Mouse (Mus musculus) thymus, postnatal 14 days (tissue): ENCODE results near the gene Mfsd8.
"Not testable (repeated sequence)": the region's sequence is repeated elsewhere in the genome, so short reads cannot be mapped to it uniquely, and the experiment has no call there.

ENCODE experiments used
- DNase-seq: peaks from one replicate; pipeline ENCODE4 v3.0.0; 2021

Gene Mfsd8

GRCm38 (mm10) chr3:40846473-40846956 lies at the start of gene Mfsd8:
Gene Mfsd8 (minus strand): TSS chr3:40846886.
- DNase-seq, result peak; percentile 96

DNA sequence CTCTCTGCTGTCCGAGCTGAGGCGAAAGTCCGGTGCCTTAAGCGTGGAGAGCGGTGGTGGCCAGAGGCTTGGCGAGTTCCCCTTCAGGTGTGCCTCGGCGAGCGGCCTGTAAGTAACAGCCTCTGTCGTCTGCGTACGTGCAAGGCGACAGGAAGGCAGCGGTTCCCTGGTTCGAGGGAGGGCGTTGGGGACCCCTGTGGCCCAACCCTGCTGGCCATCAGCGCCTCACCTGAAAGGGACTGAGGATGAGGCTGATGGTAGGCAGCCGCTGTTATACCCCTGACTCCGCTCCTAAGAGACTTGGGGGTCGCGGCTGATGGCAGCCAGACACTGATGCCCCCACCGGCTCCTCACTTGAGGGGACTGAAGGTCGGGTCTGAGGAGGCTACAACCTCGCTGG lies 47.6 kb upstream of the Mfsd8 start:
- DNase-seq, result peak; percentile 61

DNA sequence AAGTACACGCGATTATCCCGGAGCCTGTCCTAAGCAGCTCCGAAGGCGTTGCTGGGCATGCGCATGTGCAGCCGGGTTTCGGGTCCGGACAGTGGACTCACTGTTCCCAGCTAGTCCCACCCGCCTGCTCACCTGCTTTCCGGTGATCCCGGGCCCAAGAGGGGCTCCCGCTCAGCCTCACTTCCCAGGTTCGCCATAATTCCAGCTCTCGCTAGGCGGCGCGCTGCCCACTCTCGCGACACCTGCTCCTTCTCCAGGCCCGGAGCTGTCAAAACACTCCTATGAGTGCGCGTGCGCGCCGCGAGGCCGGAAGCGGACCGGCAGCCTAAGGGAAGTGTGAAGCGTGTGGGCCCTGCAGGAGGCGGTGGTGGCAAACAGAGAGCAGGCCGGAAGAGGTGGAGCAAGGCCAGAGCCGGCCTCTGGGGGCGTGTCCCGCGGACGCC lies 47.2 kb upstream of the Mfsd8 start:
- DNase-seq, result peak; percentile 98

DNA sequence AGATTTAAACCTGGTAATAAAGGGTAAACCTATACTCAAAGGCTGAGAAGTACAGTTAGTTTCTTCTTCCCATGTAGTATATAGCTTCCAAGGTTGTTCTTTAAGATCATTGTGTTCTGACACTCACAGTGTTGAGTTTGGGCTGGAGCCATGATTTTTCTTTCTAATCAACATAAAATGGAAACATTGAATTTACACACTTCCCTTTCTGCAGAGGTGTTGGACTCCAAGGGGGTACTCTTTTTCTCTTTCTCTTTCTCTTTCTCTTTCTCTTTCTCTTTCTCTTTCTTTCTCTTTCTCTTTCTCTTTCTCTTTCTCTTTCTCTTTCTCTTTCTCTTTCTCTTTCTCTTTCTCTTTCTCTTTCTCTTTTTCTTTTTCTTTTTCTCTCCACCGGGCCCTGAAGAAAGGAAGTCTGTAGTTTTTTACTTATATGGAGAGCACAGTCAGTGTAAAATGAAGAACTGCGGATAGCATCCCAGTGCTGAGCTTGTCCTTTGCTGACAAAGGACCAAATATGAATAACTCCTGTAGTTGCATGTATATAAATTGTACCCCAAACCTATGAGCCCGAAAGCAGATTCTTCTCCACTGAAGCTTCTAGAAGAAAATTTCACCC lies 6.5 kb upstream of the Mfsd8 start:
- not testable (repeated sequence) for DNase-seq

DNA sequence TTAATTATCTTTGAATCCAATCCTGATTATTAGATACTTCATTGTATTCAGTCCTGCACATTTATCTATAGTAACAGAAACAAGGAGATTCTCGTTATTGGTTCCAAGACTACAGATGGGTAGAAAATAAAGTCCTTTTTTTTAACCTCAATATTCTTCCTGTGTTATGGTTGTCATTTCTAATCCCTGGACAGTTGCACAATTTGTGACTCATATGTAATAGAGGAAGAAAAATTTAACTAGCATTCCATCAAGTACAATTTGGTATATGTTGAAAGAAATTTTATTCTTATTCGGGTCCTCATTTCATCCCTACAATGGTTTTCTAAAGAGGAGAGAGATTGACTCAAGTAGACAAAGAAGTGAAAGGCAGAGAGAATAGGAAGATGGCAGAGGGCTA lies 1.2 kb upstream of the Mfsd8 start:
- DNase-seq, result not testable (repeated sequence)

DNA sequence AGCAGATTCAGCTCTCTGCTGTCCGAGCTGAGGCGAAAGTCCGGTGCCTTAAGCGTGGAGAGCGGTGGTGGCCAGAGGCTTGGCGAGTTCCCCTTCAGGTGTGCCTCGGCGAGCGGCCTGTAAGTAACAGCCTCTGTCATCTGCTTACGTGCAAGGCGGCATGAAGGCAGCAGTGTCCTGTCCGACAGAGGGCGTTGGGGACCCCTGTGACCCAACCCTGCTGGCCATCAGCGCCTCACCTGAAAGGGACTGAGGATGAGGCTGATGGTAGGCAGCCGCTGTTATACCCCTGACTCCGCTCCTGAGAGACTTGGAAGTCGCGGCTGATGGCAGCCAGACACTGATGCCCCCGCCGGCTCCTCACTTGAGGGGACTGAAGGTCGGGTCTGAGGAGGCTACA lies 332 bp upstream of the Mfsd8 start:
- DNase-seq, result peak; percentile 71

DNA sequence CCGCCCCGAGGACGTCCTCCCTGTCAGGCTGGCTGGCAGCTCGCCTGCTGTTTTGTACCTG lies 101 bp upstream of the Mfsd8 start, which contains the start of gene Abhd18:
Gene Abhd18 (plus strand): TSS at position 14 of the 61 bp plus-strand sequence.
- DNase-seq, result not testable (repeated sequence)

GRCm38 (mm10) chr3:40845521-40845920 lies 1.2 kb downstream of the Mfsd8 start:
- DNase-seq, result peak; percentile 5

- no peak for DNase-seq
Observed at GRCm38 (mm10) chr3:40813275-40813674, 33.4 kb downstream of the Mfsd8 start.

- no peak for DNase-seq
Observed at GRCm38 (mm10) chr3:40809894-40810293, 36.8 kb downstream of the Mfsd8 start.

DNA sequence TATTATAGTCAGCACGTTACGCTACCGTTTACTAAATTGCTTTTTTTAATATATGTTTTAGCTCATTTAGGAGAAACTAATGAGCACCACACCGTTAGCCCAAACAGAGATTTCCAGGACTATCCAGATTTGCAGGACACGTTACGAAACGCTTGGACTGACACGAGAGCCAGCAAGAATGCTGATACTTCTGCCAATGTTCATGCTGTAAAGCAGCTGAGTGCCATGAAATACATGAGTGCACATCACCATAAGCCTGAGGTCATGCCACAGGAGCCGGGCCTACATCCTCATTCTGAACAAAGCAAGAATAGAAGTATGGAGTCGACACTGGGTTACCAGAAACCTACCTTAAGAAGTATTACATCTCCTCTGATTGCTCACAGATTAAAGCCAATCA lies 38.0 kb downstream of the Mfsd8 start:
- DNase-seq, result no peak

- DNase-seq, result no peak
Observed at GRCm38 (mm10) chr3:40806871-40807270, 39.8 kb downstream of the Mfsd8 start.

- DNase-seq, result peak; percentile 75
Observed at GRCm38 (mm10) chr3:40800373-40800823, 46.3 kb downstream of the Mfsd8 start.

- peak; percentile 96 for DNase-seq
Observed at GRCm38 (mm10) chr3:40799530-40800372, 46.9 kb downstream of the Mfsd8 start, which contains the start of gene Plk4. Gene Plk4 (plus strand): TSS chr3:40800019.

GRCm38 (mm10) chr3:40798500-40798899 lies 48.2 kb downstream of the Mfsd8 start:
- peak; percentile 70 for DNase-seq

DNA sequence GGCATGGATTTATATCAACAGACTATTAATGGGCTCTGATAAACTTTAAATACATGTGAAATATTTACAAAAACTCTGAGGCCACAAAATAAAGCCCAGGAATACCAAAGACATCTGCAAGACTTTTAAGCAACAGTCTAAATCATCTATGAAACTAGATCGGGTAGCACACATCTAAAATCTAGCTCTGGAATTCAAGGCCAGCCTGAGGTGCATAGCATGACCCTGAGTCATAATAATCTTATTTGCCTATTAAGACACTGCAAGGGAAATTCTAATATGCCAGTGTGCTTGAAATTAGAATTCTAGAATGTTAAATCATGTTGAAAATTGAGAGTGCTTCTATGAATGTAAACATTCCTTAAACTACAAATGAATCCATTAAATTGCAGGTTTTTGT lies 48.6 kb downstream of the Mfsd8 start:
- no peak for DNase-seq

DNA sequence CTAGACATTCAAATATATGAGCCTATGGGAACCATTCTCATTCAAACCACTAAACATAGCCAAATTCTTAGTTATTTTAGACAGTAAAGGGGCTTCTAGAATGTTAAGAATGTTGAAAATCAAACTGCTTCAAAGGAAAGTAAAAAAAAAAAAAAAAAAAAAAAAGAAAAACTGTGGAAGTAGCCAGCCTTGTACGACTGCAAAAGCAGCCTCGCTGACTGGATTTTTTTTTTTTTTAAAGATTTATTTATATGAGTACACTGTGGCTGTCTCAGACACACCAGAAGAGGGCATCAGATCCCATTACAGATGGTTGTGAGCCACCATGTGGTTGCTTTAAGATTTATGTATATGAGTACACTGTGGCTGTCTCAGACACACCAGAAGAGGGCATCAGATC lies 52.9 kb downstream of the Mfsd8 start:
- no peak for DNase-seq
